Mouse (Mus musculus) spleen, postnatal 14 days (tissue): ENCODE measurements around the gene Plekhf1.
A peak's percentile ranks its signal among the peaks of the same experiment; 100 is the strongest.

Experiments
- DNase-seq, 2 experiments: peaks; one replicate each; pipeline ENCODE4 v3.0.0; 2021 to 2022; ENCODE audit warnings: low spot score in 2 of 2

Plekhf1 gene

GRCm38 (mm10) chr7:38218631-38219367 lies 9.0 kb downstream of the Plekhf1 start:
- no peak for DNase-seq

GRCm38 (mm10) chr7:38217417-38218171 lies 10.2 kb downstream of the Plekhf1 start:
- DNase-seq: no peak

- DNase-seq: no peak
Observed at GRCm38 (mm10) chr7:38215697-38216096, 12.1 kb downstream of the Plekhf1 start.

DNA sequence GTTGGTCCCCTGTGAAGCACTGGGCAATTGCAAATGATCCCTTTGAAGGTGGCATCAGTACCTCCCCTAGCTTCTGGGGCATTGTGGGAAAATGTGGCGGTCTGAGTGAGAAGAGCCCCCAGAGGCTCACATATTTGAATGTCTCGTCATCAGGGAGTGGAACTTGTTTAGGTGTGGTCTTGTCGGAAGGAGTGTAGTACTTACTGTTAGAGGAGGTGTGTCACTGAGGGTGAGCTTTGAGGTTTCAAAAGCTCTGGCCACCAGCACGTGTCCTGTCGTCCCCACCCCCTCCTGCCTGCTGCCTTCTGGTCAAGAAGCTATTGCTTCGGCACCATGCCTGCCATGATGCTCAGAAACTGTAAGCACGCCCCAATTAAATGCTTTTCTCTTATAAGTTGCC lies 12.5 kb downstream of the Plekhf1 start:
- DNase-seq: no peak

GRCm38 (mm10) chr7:38214473-38215214 lies 13.2 kb downstream of the Plekhf1 start:
- no peak for DNase-seq

DNA sequence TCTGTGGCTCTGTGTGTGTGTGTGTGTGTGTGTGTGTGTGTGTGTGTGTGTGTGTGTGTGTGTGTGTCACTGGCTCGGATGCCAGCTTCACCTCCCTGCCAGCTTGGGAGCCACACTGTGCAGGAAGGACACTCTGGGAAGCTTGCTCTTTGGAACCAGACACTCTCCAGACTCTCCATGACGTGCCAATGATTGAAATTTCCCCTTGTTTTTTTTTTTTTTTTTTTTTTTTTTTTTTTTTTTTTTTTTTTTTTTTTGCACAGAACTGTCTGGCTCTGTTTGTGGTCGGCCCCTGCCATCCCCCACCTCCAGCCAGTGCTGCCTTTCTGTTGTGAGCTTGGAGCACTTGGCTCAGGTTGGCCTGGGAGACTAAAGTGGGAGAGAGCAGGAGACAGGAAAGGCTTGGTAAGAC lies 15.2 kb downstream of the Plekhf1 start:
- DNase-seq: no peak

- DNase-seq: no peak
Observed at GRCm38 (mm10) chr7:38209478-38210152, 18.2 kb downstream of the Plekhf1 start.

DNA sequence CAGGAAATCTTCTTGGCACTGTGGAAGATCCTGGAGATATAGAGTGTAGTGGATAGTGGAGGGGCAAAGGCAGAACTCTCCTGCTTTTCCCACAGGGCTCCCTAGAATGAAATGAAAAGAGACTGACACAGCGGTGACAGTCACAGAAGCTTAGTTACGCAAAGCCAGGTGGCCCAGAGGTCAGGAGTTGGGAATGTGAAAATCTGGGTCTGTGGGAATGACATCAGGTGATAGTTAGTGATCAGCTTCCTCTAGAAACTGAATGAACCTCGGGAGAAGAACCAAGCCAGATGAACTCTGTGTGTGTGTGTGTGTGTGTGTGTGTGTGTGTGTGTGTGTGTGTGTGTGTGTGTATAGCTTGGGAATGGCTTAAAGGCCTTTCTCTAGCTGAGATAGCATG lies 18.8 kb downstream of the Plekhf1 start:
- no peak for DNase-seq

DNA sequence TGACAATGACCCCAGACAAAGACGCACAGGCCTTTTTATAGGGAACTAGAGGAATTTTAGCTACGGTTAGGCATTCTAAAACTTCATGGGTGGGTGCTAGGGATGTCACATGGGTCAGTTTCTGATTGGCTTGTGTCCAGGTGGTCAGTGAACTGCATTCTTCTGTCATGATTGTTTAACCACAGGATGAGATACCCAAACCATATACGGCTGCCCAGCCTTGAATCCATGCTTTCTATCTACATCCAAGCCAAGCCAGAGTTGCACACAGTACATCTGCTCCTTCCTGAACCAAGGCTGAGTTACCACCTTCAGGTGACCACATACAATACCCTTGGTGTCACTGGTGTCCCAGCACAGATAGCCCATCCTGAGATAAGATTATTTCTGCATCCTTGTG lies 21.3 kb downstream of the Plekhf1 start:
- no peak for DNase-seq

DNA sequence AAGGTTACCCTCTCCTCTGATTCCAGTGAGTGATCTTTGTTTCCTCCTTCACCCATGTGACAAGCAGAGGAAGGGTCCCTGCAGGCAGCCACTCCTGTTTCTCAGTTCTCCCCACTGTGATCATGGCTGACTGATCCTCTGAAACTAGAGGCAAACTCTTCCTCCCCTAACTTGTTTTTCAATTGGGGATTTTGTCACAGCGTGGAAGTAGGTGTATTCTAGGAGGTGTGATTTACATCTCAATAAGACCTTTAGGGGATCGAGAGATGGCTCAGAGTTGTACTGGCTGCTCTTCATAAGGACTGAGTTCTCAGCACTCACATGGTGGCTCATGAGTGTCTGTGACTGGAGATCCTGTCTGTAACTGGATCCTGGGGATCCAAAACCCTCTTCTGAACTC lies 22.0 kb downstream of the Plekhf1 start:
- DNase-seq: no peak

- DNase-seq: no peak
Observed at GRCm38 (mm10) chr7:38204314-38204713, 23.5 kb downstream of the Plekhf1 start.

GRCm38 (mm10) chr7:38201290-38201658 lies 26.5 kb downstream of the Plekhf1 start:
- no peak for DNase-seq

GRCm38 (mm10) chr7:38200606-38201289 lies 27.1 kb downstream of the Plekhf1 start:
- DNase-seq: peak; percentile 67 to 81

DNA sequence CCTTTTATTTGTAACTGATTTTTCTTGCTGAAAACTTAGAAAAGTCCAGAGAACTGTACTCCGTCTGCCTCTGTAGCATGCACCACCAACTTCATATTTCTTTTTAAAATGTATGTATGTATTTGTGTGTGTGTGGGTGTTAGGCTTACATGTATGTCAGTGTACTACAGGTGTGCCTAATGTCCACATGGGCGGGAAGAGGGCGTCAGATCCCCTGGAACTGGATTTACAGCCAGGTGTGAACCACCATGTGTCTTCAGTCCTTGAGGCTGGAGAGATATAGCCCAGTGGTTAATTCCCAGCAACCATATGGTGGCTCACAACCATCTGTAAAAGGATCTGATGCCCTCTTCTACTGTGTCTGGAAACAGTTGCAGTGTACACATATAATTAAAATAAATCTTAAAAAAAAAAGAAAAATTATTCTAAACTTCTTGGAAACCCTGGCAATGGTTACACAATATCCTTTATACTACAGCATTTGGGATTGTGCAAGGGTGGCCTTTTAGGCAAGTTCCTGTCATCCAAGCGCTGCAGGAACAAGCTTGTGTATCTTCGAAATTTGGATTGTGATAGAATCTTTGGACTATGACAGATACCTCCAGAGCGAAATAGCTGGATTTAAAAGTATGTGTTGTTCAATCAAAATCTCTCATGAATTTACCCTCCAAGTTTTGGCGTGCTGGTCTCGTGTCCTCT lies 27.8 kb downstream of the Plekhf1 start:
- DNase-seq: no peak

- no peak for DNase-seq
Observed at GRCm38 (mm10) chr7:38191571-38191970, 36.2 kb downstream of the Plekhf1 start.

DNA sequence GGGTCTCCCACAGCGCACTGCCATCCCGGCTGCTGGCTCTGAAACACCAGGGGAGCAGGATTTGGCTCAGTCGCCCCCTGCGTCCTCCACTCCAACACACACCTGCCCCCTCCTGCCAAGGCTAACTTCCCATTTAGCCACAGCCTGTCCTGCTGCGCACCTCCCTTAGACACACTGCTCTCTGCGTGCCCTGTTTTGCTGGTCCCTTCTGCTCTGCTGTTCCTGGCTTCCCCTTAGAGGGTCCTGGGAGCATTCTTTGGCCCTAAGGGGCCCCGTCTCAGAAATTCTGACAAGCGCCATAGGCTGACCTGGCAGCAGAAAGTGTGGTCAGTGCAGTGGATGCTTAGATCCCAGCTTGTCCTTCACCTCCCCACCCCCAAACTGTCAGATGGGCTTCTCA lies 36.7 kb downstream of the Plekhf1 start:
- DNase-seq: no peak

DNA sequence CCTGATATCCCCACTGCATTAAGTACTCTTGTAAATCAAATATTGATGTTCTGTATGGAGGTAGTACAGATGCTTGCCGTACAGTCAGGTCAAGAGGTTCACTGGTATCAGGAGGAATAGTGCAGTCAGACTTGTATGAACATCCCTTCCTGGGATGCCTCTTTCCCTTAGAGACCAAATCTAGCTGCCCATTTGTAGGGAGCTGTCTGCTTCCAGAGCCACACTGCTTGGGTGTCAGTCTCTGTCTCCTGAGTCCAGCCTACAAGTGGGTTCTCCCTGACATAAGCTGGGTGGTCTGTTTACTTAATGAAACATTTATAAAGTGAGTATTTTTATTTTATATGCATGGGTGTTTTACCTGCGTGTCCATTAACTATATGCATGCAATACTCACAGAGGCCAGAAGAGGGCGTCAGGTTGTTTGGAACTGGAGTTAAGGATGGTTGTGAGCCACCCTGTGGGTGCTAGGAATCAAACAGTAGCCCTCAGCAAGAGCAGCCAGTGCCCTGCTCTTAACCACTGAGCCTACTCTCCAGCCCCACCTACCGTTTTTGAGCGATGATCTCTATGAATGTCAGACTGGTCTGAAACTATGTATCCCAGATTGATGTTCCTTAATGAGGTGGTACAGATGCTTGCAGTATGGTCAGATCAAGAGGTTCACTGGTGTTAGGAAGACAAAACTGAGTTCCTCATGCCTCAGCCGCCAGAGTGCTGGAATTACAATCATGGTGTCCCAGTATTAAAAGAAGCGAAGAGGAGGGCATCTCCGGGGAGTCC lies 37.6 kb downstream of the Plekhf1 start:
- no peak for DNase-seq

DNA sequence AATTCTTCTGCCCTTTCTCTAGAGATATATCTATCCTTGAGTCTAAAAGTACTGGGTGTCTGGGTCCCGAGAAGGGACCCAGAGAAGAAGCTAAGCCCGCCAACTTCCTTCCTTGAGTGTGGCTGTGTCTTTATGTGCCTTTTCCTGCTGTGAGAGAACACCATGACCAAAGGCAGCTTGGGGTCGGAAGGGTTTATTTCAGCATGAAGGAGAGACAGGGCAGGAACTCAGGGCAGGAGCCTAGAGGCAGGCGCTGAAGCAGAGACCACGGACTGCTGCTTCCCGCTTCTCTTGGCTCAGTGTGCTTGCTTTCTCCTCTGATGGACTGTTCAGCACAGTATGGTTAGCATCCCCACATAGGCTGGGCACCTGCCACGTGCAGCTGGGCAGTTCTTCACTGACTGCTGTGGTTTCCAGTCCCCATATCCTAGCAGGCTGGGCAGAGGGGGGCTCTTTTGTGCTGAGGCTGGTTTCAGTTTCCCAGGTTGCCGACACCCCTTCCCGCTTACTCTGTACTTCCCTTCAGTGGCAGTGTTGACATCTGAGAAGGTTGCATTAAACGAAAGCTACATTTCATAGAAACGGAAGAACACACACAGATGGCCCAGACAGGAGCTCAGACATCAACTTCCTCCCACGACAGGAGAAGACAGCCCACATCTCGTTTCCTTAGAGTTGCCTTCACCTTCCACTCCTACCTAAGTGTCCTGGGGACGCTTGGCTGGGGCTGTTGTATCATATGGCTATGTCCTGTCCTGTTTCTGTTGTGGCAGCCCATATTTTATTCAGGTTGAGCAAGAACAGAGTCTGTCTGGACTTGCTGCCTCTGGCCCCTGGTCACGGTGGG lies 38.5 kb downstream of the Plekhf1 start:
- peak in 1 of 2 experiments; percentile 20 for DNase-seq
